Mouse (Mus musculus): Measurements from ENCODE around the gene Abcc9. TPM values are rescaled to one million over a fixed set of nuclear protein-coding genes. Genes with fewer than 3 reads are reported as not detected.

Gene Abcc9
- polyA plus RNA-seq, 1 experiment from 2014 or later, result 3.1 TPM

GRCm38 (mm10) chr6:142571055-142571618, 131.0 kb downstream of the Abcc9 start, which contains the start of gene Kcnj8:
TSS of gene Kcnj8 (minus strand) at chr6:142571614.
- H3K4me3 ChIP-seq (ENCODE audit: low read depth, low read length), result peak within 1 kb of the TSS; percentile 53
- H3K36me3 ChIP-seq (ENCODE audit: control insufficient read depth, insufficient read depth, low read length), result no peaks in the 10 kb centered on the region
- no peaks in the 10 kb centered on the region for H3K9me3 ChIP-seq (replicated peaks; ENCODE audit: control insufficient read depth, low read length, poor library complexity, severe bottlenecking)
- no peak within 1 kb of the TSS for H3K27ac ChIP-seq (ENCODE audit: low read length)
- under 1% methylated on average over 33 of the region's 34 CpGs for WGBS
- H3K4me1 ChIP-seq (ENCODE audit: control insufficient read depth, insufficient read depth, low read length), result peaks cover 19% of the 10 kb centered on the region
- peak within 1 kb of the TSS; percentile 98 for H3K4me2 ChIP-seq (ENCODE audit: low read length)
- ATAC-seq, result peak; percentile 84
- H3K27me3 ChIP-seq (ENCODE audit: control insufficient read depth, insufficient read depth, low read depth, low read length), result peaks cover 34% of the 10 kb centered on the region
- H3K9ac ChIP-seq (ENCODE audit: low read depth, low read length), result peak within 1 kb of the TSS; percentile 61; the same call in 1 of the 2 replicates

GRCm38 (mm10) chr6:142570046-142570770, 131.9 kb downstream of the Abcc9 start:
- no peak for ATAC-seq
- Histone ChIP-seq H3K9ac (ENCODE audit: low read depth, low read length) (0 out of 2 replicates have a peak overlapping the region, but pooled peaks have one; percentile 44), H3K4me3 (ENCODE audit: low read depth, low read length) (peak overlapping the region; percentile 53), H3K27ac (ENCODE audit: low read length) (no peak overlapping the region), H3K9me3 (replicated peaks; ENCODE audit: control insufficient read depth, low read length, poor library complexity, severe bottlenecking) (no peaks in the 10 kb centered on the region), H3K4me1 (ENCODE audit: control insufficient read depth, insufficient read depth, low read length) (peaks cover 19% of the 10 kb centered on the region), H3K27me3 (ENCODE audit: control insufficient read depth, insufficient read depth, low read depth, low read length) (peaks cover 34% of the 10 kb centered on the region), H3K4me2 (ENCODE audit: low read length) (peak overlapping the region; percentile 98), H3K36me3 (ENCODE audit: control insufficient read depth, insufficient read depth, low read length) (no peaks in the 10 kb centered on the region)
- 6% methylated on average over 30 of the region's 30 CpGs for WGBS

- peaks cover 34% of the 10 kb centered on the region for H3K27me3 ChIP-seq (ENCODE audit: control insufficient read depth, insufficient read depth, low read depth, low read length)
These were observed 133.3 kb downstream of the Abcc9 start for GRCm38 (mm10) chr6:142568713-142569357.

GRCm38 (mm10) chr6:142567452-142567851, 134.7 kb downstream of the Abcc9 start:
- ATAC-seq, result no peak
- Histone ChIP-seq H3K9ac (ENCODE audit: low read depth, low read length) (no peak overlapping the region), H3K9me3 (replicated peaks; ENCODE audit: control insufficient read depth, low read length, poor library complexity, severe bottlenecking) (no peaks in the 10 kb centered on the region), H3K4me2 (ENCODE audit: low read length) (no peak overlapping the region), H3K36me3 (ENCODE audit: control insufficient read depth, insufficient read depth, low read length) (no peaks in the 10 kb centered on the region), H3K27me3 (ENCODE audit: control insufficient read depth, insufficient read depth, low read depth, low read length) (peaks cover 26% of the 10 kb centered on the region), H3K4me3 (ENCODE audit: low read depth, low read length) (no peak overlapping the region), H3K4me1 (ENCODE audit: control insufficient read depth, insufficient read depth, low read length) (peaks cover 19% of the 10 kb centered on the region), H3K27ac (ENCODE audit: low read length) (no peak overlapping the region)
- 35% methylated on average over 5 of the region's 5 CpGs for WGBS

More at GRCm38 (mm10) chr6:142568713-142569357, 133.3 kb downstream of the Abcc9 start:
- WGBS, result 26% methylated on average over 7 of the region's 7 CpGs
- H3K4me3 ChIP-seq (ENCODE audit: low read depth, low read length), result no peak overlapping the region
- H3K27ac ChIP-seq (ENCODE audit: low read length), result no peak overlapping the region
- no peak overlapping the region for H3K9ac ChIP-seq (ENCODE audit: low read depth, low read length)
- no peaks in the 10 kb centered on the region for H3K36me3 ChIP-seq (ENCODE audit: control insufficient read depth, insufficient read depth, low read length)
- peaks cover 19% of the 10 kb centered on the region for H3K4me1 ChIP-seq (ENCODE audit: control insufficient read depth, insufficient read depth, low read length)
- H3K4me2 ChIP-seq (ENCODE audit: low read length), result no peak overlapping the region
- ATAC-seq, result no peak
- no peaks in the 10 kb centered on the region for H3K9me3 ChIP-seq (replicated peaks; ENCODE audit: control insufficient read depth, low read length, poor library complexity, severe bottlenecking)

GRCm38 (mm10) chr6:142564746-142565145, 137.4 kb downstream of the Abcc9 start:
- no peaks in the 10 kb centered on the region for H3K4me1 ChIP-seq (ENCODE audit: control insufficient read depth, insufficient read depth, low read length)
- H3K27ac ChIP-seq (ENCODE audit: low read length), result no peak overlapping the region
- no peak overlapping the region for H3K4me2 ChIP-seq (ENCODE audit: low read length)
- no peak for ATAC-seq
- WGBS, result 99% methylated on average over 3 of the region's 3 CpGs
- peaks cover 11% of the 10 kb centered on the region for H3K27me3 ChIP-seq (ENCODE audit: control insufficient read depth, insufficient read depth, low read depth, low read length)
- no peak overlapping the region for H3K9ac ChIP-seq (ENCODE audit: low read depth, low read length)
- no peaks in the 10 kb centered on the region for H3K36me3 ChIP-seq (ENCODE audit: control insufficient read depth, insufficient read depth, low read length)
- no peak overlapping the region for H3K4me3 ChIP-seq (ENCODE audit: low read depth, low read length)
- H3K9me3 ChIP-seq (replicated peaks; ENCODE audit: control insufficient read depth, low read length, poor library complexity, severe bottlenecking), result no peaks in the 10 kb centered on the region

- no peaks in the 10 kb centered on the region for H3K36me3 ChIP-seq (ENCODE audit: control insufficient read depth, insufficient read depth, low read length)
- no peak overlapping the region for H3K9ac ChIP-seq (ENCODE audit: low read depth, low read length)
- no peak for ATAC-seq
- H3K27me3 ChIP-seq (ENCODE audit: control insufficient read depth, insufficient read depth, low read depth, low read length), result no peaks in the 10 kb centered on the region
- 73% methylated on average over 1 of the region's 1 CpGs for WGBS
- H3K9me3 ChIP-seq (replicated peaks; ENCODE audit: control insufficient read depth, low read length, poor library complexity, severe bottlenecking), result no peaks in the 10 kb centered on the region
- no peak overlapping the region for H3K4me2 ChIP-seq (ENCODE audit: low read length)
- no peak overlapping the region for H3K27ac ChIP-seq (ENCODE audit: low read length)
- no peaks in the 10 kb centered on the region for H3K4me1 ChIP-seq (ENCODE audit: control insufficient read depth, insufficient read depth, low read length)
- no peak overlapping the region for H3K4me3 ChIP-seq (ENCODE audit: low read depth, low read length)
These were observed 141.0 kb downstream of the Abcc9 start for GRCm38 (mm10) chr6:142561151-142561550.

- no peak overlapping the region for H3K9ac ChIP-seq (ENCODE audit: low read depth, low read length)
- no peaks in the 10 kb centered on the region for H3K36me3 ChIP-seq (ENCODE audit: control insufficient read depth, insufficient read depth, low read length)
- H3K9me3 ChIP-seq (replicated peaks; ENCODE audit: control insufficient read depth, low read length, poor library complexity, severe bottlenecking), result no peaks in the 10 kb centered on the region
- ATAC-seq, result no peak
- H3K4me1 ChIP-seq (ENCODE audit: control insufficient read depth, insufficient read depth, low read length), result no peaks in the 10 kb centered on the region
- no peak overlapping the region for H3K4me3 ChIP-seq (ENCODE audit: low read depth, low read length)
- no peak overlapping the region for H3K27ac ChIP-seq (ENCODE audit: low read length)
- WGBS, result 86% methylated on average over 10 of the region's 10 CpGs
- no peak overlapping the region for H3K4me2 ChIP-seq (ENCODE audit: low read length)
- no peaks in the 10 kb centered on the region for H3K27me3 ChIP-seq (ENCODE audit: control insufficient read depth, insufficient read depth, low read depth, low read length)
These were observed 143.1 kb downstream of the Abcc9 start for GRCm38 (mm10) chr6:142558772-142559679.

- Histone ChIP-seq H3K4me2 (ENCODE audit: low read length) (no peak overlapping the region), H3K4me3 (ENCODE audit: low read depth, low read length) (no peak overlapping the region), H3K4me1 (ENCODE audit: control insufficient read depth, insufficient read depth, low read length) (no peaks in the 10 kb centered on the region), H3K36me3 (ENCODE audit: control insufficient read depth, insufficient read depth, low read length) (no peaks in the 10 kb centered on the region), H3K9me3 (replicated peaks; ENCODE audit: control insufficient read depth, low read length, poor library complexity, severe bottlenecking) (no peaks in the 10 kb centered on the region), H3K27ac (ENCODE audit: low read length) (no peak overlapping the region), H3K27me3 (ENCODE audit: control insufficient read depth, insufficient read depth, low read depth, low read length) (no peaks in the 10 kb centered on the region), H3K9ac (ENCODE audit: low read depth, low read length) (no peak overlapping the region)
- ATAC-seq, result no peak
- WGBS, result 82% methylated on average over 10 of the region's 10 CpGs
These were observed 144.0 kb downstream of the Abcc9 start for GRCm38 (mm10) chr6:142558076-142558475.

Measured in midbrain, embryonic 16.5 days (tissue).